In the genomic region with DNA sequence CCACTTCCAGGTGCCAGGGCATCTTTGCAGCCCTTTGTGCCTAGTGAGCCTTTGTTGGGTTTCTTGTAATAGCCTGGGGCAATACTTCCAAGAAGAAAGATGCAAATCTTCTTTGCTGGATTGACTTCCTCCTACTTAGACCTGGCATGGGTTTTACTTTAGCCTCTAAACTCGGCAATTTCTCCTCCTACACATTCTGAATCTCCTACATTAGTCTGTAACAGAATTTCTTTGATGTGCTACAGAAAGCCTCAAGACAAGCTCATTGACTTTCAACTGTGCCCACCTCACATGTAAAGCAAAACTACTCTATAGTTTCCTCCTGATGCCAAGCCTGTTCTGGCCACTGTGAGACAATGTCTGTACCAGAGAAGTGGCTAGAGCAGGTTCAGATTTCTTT, we compare ENCODE assay signal across 35 mouse cellular contexts.
"Had no signal": no experiment of that assay in that cellular context is flagged by ENCODE, and none has a peak within 500 bp of the region (broad histone marks: within the 10 kb centered on the region; RNA-seq: fewer than 3 reads in every experiment).

No protein-coding gene starts in this region.

- H3K4me1 ChIP-seq: heart, embryonic 12.5 days; heart, embryonic 13.5 days; heart, embryonic 15.5 days; hindbrain, embryonic 10.5 days; hindbrain, embryonic 12.5 days; hindbrain, embryonic 13.5 days; hindbrain, embryonic 15.5 days; intestine, embryonic 15.5 days; kidney, embryonic 15.5 days had no signal

- DNase-seq: heart, postnatal 10 days; heart, postnatal 14 days; heart, postnatal 36 days; heart, postnatal 4 days; kidney, adult 11 months; kidney, adult 18-20 months; kidney, adult 2 months; kidney, adult 8-10 months; kidney, adult 9 months; kidney, postnatal 10 days; kidney, postnatal 14 days; kidney, postnatal 25 days; kidney, postnatal 36 days; kidney, postnatal 4 days; layer of hippocampus, adult 9-11 months; layer of hippocampus, postnatal 36 days had no signal

- H3K36me3 ChIP-seq: heart, embryonic 12.5 days; heart, embryonic 13.5 days; heart, embryonic 15.5 days; hindbrain, embryonic 10.5 days; hindbrain, embryonic 12.5 days; hindbrain, embryonic 13.5 days; hindbrain, embryonic 15.5 days; intestine, embryonic 15.5 days; kidney, embryonic 15.5 days had no signal

- H3K4me2 ChIP-seq: heart, embryonic 11.5 days; heart, embryonic 12.5 days; heart, embryonic 13.5 days; heart, embryonic 15.5 days; hindbrain, embryonic 12.5 days; hindbrain, embryonic 13.5 days; hindbrain, embryonic 14.5 days; hindbrain, embryonic 15.5 days; intestine, embryonic 15.5 days; kidney, embryonic 15.5 days had no signal

- ATAC-seq: hindbrain, embryonic 16.5 days; hindbrain, postnatal 0 days; inflammation-experienced regulatory T-cells, adult 6 months; intestine, embryonic 15.5 days; intestine, embryonic 16.5 days; intestine, postnatal 0 days had no signal

- H3K4me3 ChIP-seq: heart, embryonic 12.5 days; heart, embryonic 13.5 days; heart, embryonic 15.5 days; hindbrain, embryonic 10.5 days; hindbrain, embryonic 12.5 days; hindbrain, embryonic 13.5 days; hindbrain, embryonic 15.5 days; intestine, embryonic 15.5 days; kidney, embryonic 15.5 days; layer of hippocampus, adult 2 months; left cerebral cortex, adult 2 months had no signal

- H3K27ac ChIP-seq: heart, embryonic 13.5 days; heart, embryonic 15.5 days; hindbrain, embryonic 10.5 days; hindbrain, embryonic 12.5 days; hindbrain, embryonic 13.5 days; hindbrain, embryonic 14.5 days; hindbrain, embryonic 15.5 days; hindbrain, postnatal 0 days; intestine, embryonic 15.5 days; kidney, embryonic 15.5 days; kidney, postnatal 0 days; layer of hippocampus, adult 2 months; left cerebral cortex, adult 2 months had no signal

- H3K9ac ChIP-seq: heart, embryonic 12.5 days; heart, embryonic 13.5 days; heart, embryonic 15.5 days; hindbrain, embryonic 12.5 days; hindbrain, embryonic 13.5 days; hindbrain, embryonic 14.5 days; hindbrain, embryonic 15.5 days; intestine, embryonic 15.5 days; kidney, embryonic 15.5 days had no signal

- H3K27me3 ChIP-seq: heart, embryonic 12.5 days; heart, embryonic 13.5 days; heart, embryonic 15.5 days; hindbrain, embryonic 12.5 days; hindbrain, embryonic 13.5 days; hindbrain, embryonic 15.5 days; intestine, embryonic 15.5 days; kidney, embryonic 15.5 days had no signal

- H3K9me3 ChIP-seq: heart, embryonic 12.5 days; intestine, embryonic 15.5 days; kidney, embryonic 15.5 days had no signal
